Mouse (Mus musculus) MEL (cell line): ENCODE data around the gene Pdlim4. TPM values are rescaled to one million over a fixed set of nuclear protein-coding genes. Genes with fewer than 3 reads are reported as not detected.

Experiments
- DNase-seq: peaks from one replicate; pipeline ENCODE4 v3.0.0; 2011; ENCODE audit warnings: low read depth, low spot score
- H3K27ac ChIP-seq: 2 replicates; pipeline ENCODE4 v1.5.1; 2012; ENCODE audit warnings: low read depth, mild to moderate bottlenecking, control low read depth, low read length, moderate library complexity; ENCODE audit not compliant: control insufficient read depth
- H3K27me3 ChIP-seq, 2 experiments: fragments of 150-350 bp in 1 of 2; sonication (generic) in 1 of 2; 2 replicates each; pipeline ENCODE4 v1.6.1; 2012; ENCODE audit warnings: low read length in 2 of 2, mild to moderate bottlenecking in 2 of 2, improper control_type of control experiment in 1 of 2, moderate library complexity in 1 of 2; ENCODE audit not compliant: insufficient read depth in 2 of 2, control insufficient read depth in 1 of 2
- H3K36me3 ChIP-seq, 2 experiments: 2 replicates each; pipeline ENCODE4 v1.6.1; 2012 to 2014; ENCODE audit warnings: low read length in 2 of 2, improper control_type of control experiment in 1 of 2, inconsistent platforms in 1 of 2, mild to moderate bottlenecking in 1 of 2; ENCODE audit not compliant: insufficient read depth in 2 of 2, control insufficient read depth in 1 of 2
- H3K4me1 ChIP-seq, 2 experiments: fragments of 150-350 bp in 1 of 2; sonication (generic) in 1 of 2; 2 replicates each; pipeline ENCODE4 v1.6.1; 2012; ENCODE audit warnings: low read length in 2 of 2, improper control_type of control experiment in 1 of 2, mild to moderate bottlenecking in 1 of 2; ENCODE audit not compliant: insufficient read depth in 2 of 2, control insufficient read depth in 1 of 2
- H3K4me3 ChIP-seq, 2 experiments: fragments of 150-350 bp in 1 of 2; sonication (generic) in 1 of 2; 2 replicates each; pipeline ENCODE4 v1.5.1; 2012; ENCODE audit warnings: low read depth in 2 of 2, low read length in 2 of 2, mild to moderate bottlenecking in 2 of 2, moderate library complexity in 2 of 2, control low read depth in 1 of 2, improper control_type of control experiment in 1 of 2; ENCODE audit not compliant: control insufficient read depth in 1 of 2, insufficient read depth in 1 of 2
- H3K79me2 ChIP-seq: 2 replicates; pipeline ENCODE4 v1.6.1; 2012; ENCODE audit warnings: mild to moderate bottlenecking, low read length, moderate library complexity; ENCODE audit not compliant: control insufficient read depth, poor library complexity, insufficient read depth
- H3K9ac ChIP-seq: 2 replicates; pipeline ENCODE4 v1.6.1; 2012; ENCODE audit warnings: low read depth, mild to moderate bottlenecking, control low read depth, low read length, moderate library complexity; ENCODE audit not compliant: control insufficient read depth, poor library complexity, severe bottlenecking
- H3K9me3 ChIP-seq: fragments of 150-350 bp; sonication (generic); replicated peaks from 2 replicates; pipeline ENCODE4 v1.6.1; 2012; ENCODE audit warnings: mild to moderate bottlenecking, low read length, improper control_type of control experiment, moderate library complexity; ENCODE audit not compliant: insufficient read depth
- GABPA ChIP-seq: IDR thresholded peaks from 2 replicates; pipeline ENCODE4 v1.6.1; 2012; ENCODE audit warnings: low read depth, mild to moderate bottlenecking, inconsistent platforms, low read length, improper control_type of control experiment, moderate library complexity
- HCFC1 ChIP-seq: IDR thresholded peaks from 2 replicates; pipeline ENCODE4 v1.6.1; 2012; ENCODE audit warnings: low read depth, mild to moderate bottlenecking, inconsistent platforms, low read length, improper control_type of control experiment, moderate library complexity
- MAX ChIP-seq: IDR thresholded peaks from 2 replicates; pipeline ENCODE4 v1.6.1; 2011; ENCODE audit warnings: low read length, improper control_type of control experiment
- MAZ ChIP-seq: IDR thresholded peaks from 2 replicates; pipeline ENCODE4 v1.6.1; 2012; ENCODE audit warnings: low read depth, mild to moderate bottlenecking, inconsistent platforms, low read length, improper control_type of control experiment
- MEF2A ChIP-seq: IDR thresholded peaks from 2 replicates; pipeline ENCODE4 v1.6.1; 2014; ENCODE audit warnings: low read depth, mild to moderate bottlenecking, inconsistent platforms, low read length, improper control_type of control experiment; ENCODE audit not compliant: poor library complexity, insufficient replicate concordance, severe bottlenecking; ENCODE audit errors: extremely low read depth
- MYB ChIP-seq: IDR thresholded peaks from 2 replicates; pipeline ENCODE4 v1.6.1; 2011; ENCODE audit warnings: mild to moderate bottlenecking, low read depth, low read length, improper control_type of control experiment
- MYC ChIP-seq: IDR thresholded peaks from 2 replicates; pipeline ENCODE4 v1.6.1; 2011; ENCODE audit warnings: low read depth, mild to moderate bottlenecking, low read length, improper control_type of control experiment, moderate library complexity
- POLR2AphosphoS5 ChIP-seq: IDR thresholded peaks from 2 replicates; pipeline ENCODE4 v1.6.1; 2012; ENCODE audit warnings: low read depth, borderline replicate concordance, mild to moderate bottlenecking, inconsistent platforms, low read length, moderate library complexity, mixed read lengths
- RAD21 ChIP-seq: IDR thresholded peaks from 2 replicates; pipeline ENCODE4 v1.6.1; 2011; ENCODE audit warnings: mild to moderate bottlenecking, low read depth, low read length, improper control_type of control experiment
- SIN3A ChIP-seq: IDR thresholded peaks from 2 replicates; pipeline ENCODE4 v1.6.1; 2012; ENCODE audit warnings: low read length, improper control_type of control experiment, inconsistent platforms
- SMC3 ChIP-seq: IDR thresholded peaks from 2 replicates; pipeline ENCODE4 v1.6.1; 2011; ENCODE audit warnings: low read depth, low read length, improper control_type of control experiment
- UBTF ChIP-seq: IDR thresholded peaks from 2 replicates; pipeline ENCODE4 v1.6.1; 2012; ENCODE audit warnings: low read depth, mild to moderate bottlenecking, inconsistent platforms, low read length, improper control_type of control experiment, moderate library complexity, borderline replicate concordance; ENCODE audit not compliant: insufficient read depth
- USF1 ChIP-seq: IDR thresholded peaks from 2 replicates; pipeline ENCODE4 v1.6.1; 2014; ENCODE audit warnings: low read depth, mild to moderate bottlenecking, inconsistent platforms, low read length, improper control_type of control experiment, moderate library complexity
- ZC3H11A ChIP-seq: IDR thresholded peaks from 2 replicates; pipeline ENCODE4 v1.6.1; 2012; ENCODE audit warnings: low read depth, mild to moderate bottlenecking, inconsistent platforms, low read length, improper control_type of control experiment
- ZKSCAN1 ChIP-seq: IDR thresholded peaks from 2 replicates; pipeline ENCODE4 v1.6.1; 2012; ENCODE audit warnings: low read depth, mild to moderate bottlenecking, inconsistent platforms, low read length, improper control_type of control experiment, moderate library complexity
- polyA plus RNA-seq, 2 experiments: library from polyadenylated mRNA; stranded (reverse) in 1 of 2; unstranded in 1 of 2; fragments of >175 nt in 1 of 2; fragments of >200 nt in 1 of 2; gene quantifications; 2 replicates each; pipeline versions ENCODE4 v1.2.1 to v1.2.4; 2012; ENCODE audit warnings: low replicate concordance in 2 of 2, low read depth in 1 of 2; ENCODE audit not compliant: insufficient read length in 2 of 2, insufficient read depth in 1 of 2, missing spikeins in 1 of 2
- total RNA-seq: library from RNA; depleted of rRNA; stranded (reverse); fragments of 300-350 nt; gene quantifications from 2 replicates; pipeline ENCODE4 v1.2.3, GENCODE M21; 2012

Pdlim4 gene
- total and polyA plus RNA-seq, 3 experiments = 0.70 TPM; not detected in 2

GRCm38 (mm10) chr11:54112920-54113319 lies 44.1 kb upstream of the Pdlim4 start:
- H3K4me1 ChIP-seq = no peaks in the 10 kb centered on the region
- H3K27ac ChIP-seq = no peak overlapping the region
- H3K9ac ChIP-seq = no peak overlapping the region
- no peak overlapping the region for H3K4me3 ChIP-seq
- H3K27me3 ChIP-seq = no peaks in the 10 kb centered on the region
- peaks cover 0 to 2% of the 10 kb centered on the region in 2 experiments; a peak in 2 of 4 replicates for H3K36me3 ChIP-seq
- no peaks in the 10 kb centered on the region for H3K79me2 ChIP-seq
- peak; percentile 25 for DNase-seq
- TF ChIP-seq USF1 = peak; percentile 54; the same call in 1 of the 2 replicates
- no peak for TF ChIP-seq MYC
- TF ChIP-seq GABPA = no peak
- H3K9me3 ChIP-seq = no peaks in the 10 kb centered on the region

DNA sequence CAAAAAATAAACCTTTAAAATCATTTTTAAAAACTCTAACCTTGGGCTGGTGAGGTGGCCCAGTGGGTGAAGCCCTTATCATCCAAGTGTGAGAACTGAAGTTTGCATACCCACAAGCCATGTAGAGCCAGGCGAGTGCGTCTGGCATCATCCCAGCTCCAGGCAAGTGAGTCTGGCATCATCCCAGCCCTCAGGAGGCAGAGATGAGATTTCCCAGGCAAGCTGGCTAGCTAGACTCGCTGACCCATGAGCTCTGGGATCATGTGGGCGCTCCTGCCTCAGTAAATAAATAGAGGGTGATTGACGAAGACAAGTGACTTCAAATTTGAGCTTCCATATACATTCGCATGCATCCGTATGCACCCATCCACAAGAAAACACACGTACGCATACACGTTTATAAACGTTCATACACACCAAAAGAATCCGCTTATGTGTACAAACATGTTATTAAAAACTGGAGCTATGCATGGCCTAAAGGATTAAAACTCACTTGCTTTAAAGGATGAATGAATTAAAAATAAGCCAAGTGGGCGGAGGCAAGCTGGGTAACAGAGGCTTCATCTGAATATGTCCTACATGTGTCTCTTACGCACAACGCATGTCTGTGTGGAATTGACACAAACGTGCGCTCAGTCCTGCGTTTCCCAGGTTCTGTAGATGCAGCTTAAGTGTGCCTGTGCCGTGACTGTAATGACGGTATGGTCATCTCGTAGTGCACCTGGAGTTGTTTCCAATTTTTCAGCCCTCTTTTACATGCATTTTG lies 43.3 kb upstream of the Pdlim4 start:
- H3K4me1 ChIP-seq = no peaks in the 10 kb centered on the region
- no peaks in the 10 kb centered on the region for H3K9me3 ChIP-seq
- no peaks in the 10 kb centered on the region for H3K27me3 ChIP-seq
- peaks cover 0 to 2% of the 10 kb centered on the region in 2 experiments; a peak in 2 of 4 replicates for H3K36me3 ChIP-seq
- no peak overlapping the region for H3K9ac ChIP-seq
- no peak overlapping the region for H3K4me3 ChIP-seq
- H3K27ac ChIP-seq = no peak overlapping the region
- TF ChIP-seq MEF2A (no peak), ZKSCAN1 (no peak), MYB (no peak), MAZ (no peak), SIN3A (no peak), ZC3H11A (no peak)
- TF ChIP-seq, all 39 proteins: peak for 0
- DNase-seq = no peak
- no peaks in the 10 kb centered on the region for H3K79me2 ChIP-seq

- no peak overlapping the region for H3K9ac ChIP-seq
- peaks cover 0 to 2% of the 10 kb centered on the region in 2 experiments; a peak in 2 of 4 replicates for H3K36me3 ChIP-seq
- H3K27me3 ChIP-seq = no peaks in the 10 kb centered on the region
- no peaks in the 10 kb centered on the region for H3K79me2 ChIP-seq
- no peak for DNase-seq
- no peaks in the 10 kb centered on the region for H3K4me1 ChIP-seq
- H3K27ac ChIP-seq = no peak overlapping the region
- H3K9me3 ChIP-seq = no peaks in the 10 kb centered on the region
- no peak overlapping the region for H3K4me3 ChIP-seq
- TF ChIP-seq SMC3 (no peak), RAD21 (no peak), POLR2AphosphoS5 (no peak), UBTF (no peak), MEF2A (no peak), ZKSCAN1 (no peak), MYC (no peak), MAX (no peak), HCFC1 (no peak), MAZ (no peak), MYB (no peak)
- TF ChIP-seq, all 39 proteins: peak for 0
Observed at GRCm38 (mm10) chr11:54111291-54111690, 42.5 kb upstream of the Pdlim4 start.
